Mouse (Mus musculus): Measurements from ENCODE around the gene Prpf19.

DNA sequence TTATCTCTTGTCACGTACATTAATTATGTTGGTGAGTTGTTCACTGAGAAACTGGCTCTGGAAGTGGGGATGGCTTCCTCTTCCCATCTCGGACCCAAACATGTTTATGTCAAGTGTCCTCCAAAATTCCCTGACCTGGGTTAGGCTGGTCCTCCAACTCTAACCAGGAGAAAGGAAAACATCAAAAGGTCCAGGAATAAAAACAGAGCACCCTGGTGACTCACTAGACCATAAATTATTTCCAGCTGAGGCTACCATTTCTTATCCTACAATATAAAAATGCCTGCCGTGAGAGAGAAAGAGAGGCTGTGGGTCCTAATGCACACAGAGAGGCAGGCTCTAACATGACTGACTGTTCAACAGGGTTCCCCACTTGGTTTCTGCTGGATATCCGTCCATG is 29.2 kb downstream of the Prpf19 start:
- TF ChIP-seq POLR2A (IDR thresholded peaks at IDR 0.05; ENCODE audit: borderline replicate concordance, low read depth, low read length) (no peak), CTCF (IDR thresholded peaks at IDR 0.05; ENCODE audit: low read depth, low read length) (no peak)
